Mouse (Mus musculus) forebrain, embryonic 15.5 days (tissue): Measurements from ENCODE around the gene Ctsc. TPM values are rescaled to one million over a fixed set of nuclear protein-coding genes. Genes with fewer than 3 reads are reported as not detected.

Experiments
- ATAC-seq: fragments of 200-750 bp; cut with Nextera tagmentation; replicated peaks from 2 replicates; pipeline ENCODE4 v1.8.0; 2017; ENCODE audit warnings: mild to moderate bottlenecking, moderate TSS enrichment, moderate library complexity
- H3K27ac ChIP-seq: fragments of 300-500 bp; sonication (generic); replicated peaks from 2 replicates; pipeline ENCODE4 v1.5.1; 2015; ENCODE audit warnings: mild to moderate bottlenecking, inconsistent platforms
- H3K27me3 ChIP-seq: fragments of 300-500 bp; sonication (generic); 2 replicates; pipeline ENCODE4 v1.6.1; 2015; ENCODE audit warnings: inconsistent platforms
- H3K36me3 ChIP-seq: fragments of 300-500 bp; sonication (generic); 2 replicates; pipeline ENCODE4 v1.6.1; 2015; ENCODE audit warnings: mild to moderate bottlenecking, inconsistent platforms
- H3K4me1 ChIP-seq: fragments of 300-500 bp; sonication (generic); 2 replicates; pipeline ENCODE4 v1.6.1; 2015; ENCODE audit warnings: inconsistent platforms
- H3K4me2 ChIP-seq: fragments of 300-500 bp; sonication (generic); replicated peaks from 2 replicates; pipeline ENCODE4 v1.6.1; 2015; ENCODE audit warnings: mild to moderate bottlenecking, inconsistent platforms
- H3K4me3 ChIP-seq: fragments of 300-500 bp; sonication (generic); 2 replicates; pipeline ENCODE4 v1.5.1; 2015; ENCODE audit warnings: mild to moderate bottlenecking, inconsistent platforms
- H3K9ac ChIP-seq: fragments of 300-500 bp; sonication (generic); replicated peaks from 2 replicates; pipeline ENCODE4 v1.6.1; 2015; ENCODE audit warnings: mild to moderate bottlenecking, inconsistent platforms
- H3K9me3 ChIP-seq: fragments of 300-500 bp; sonication (generic); 2 replicates; pipeline ENCODE4 v1.6.1; 2016; ENCODE audit warnings: inconsistent platforms
- WGBS: fragments of 180-500 bp; shearing (Covaris S2); methylation state at CpG from one replicate; pipeline ENCODE4 v1.1.7; 2015; ENCODE audit warnings: mixed read lengths; 5-methylcytosine and 5-hydroxymethylcytosine counted together
- polyA plus RNA-seq: library from polyadenylated mRNA; unstranded; fragments of >200 nt; fragmentation: Nextera tagmentation; extraction: Ambion mirVana; gene quantifications from 2 replicates; pipeline ENCODE4 v1.2.1, GENCODE M21; 2015

The Ctsc gene
- polyA plus RNA-seq, 1 experiment from 2014 or later = 10.7 TPM

DNA sequence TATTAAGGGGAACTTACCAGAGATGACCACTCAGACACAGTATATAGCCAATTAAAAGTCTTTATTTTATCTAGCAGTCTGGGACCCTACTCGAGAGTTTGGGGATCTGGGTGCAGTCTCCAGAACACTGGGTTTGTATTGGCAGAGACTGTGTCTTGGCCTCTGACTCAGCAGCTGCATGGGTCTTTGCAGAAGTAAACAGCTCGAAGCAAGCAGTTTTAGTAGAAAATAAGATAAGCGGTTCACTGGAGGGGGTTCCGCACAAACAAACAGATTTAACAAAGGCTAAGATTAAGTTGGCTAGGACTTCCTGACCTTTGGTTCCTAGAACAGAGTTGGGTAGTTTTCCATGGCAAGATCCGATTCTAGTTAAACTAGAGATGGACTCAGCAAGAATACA lies 13.0 kb upstream of the Ctsc start:
- Histone ChIP-seq H3K27me3 (no peaks in the 10 kb centered on the region), H3K4me1 (no peaks in the 10 kb centered on the region), H3K4me3 (no peak overlapping the region), H3K9me3 (no peaks in the 10 kb centered on the region), H3K4me2 (no peak overlapping the region), H3K36me3 (no peaks in the 10 kb centered on the region), H3K27ac (no peak overlapping the region), H3K9ac (no peak overlapping the region)
- no peak for ATAC-seq
- 85% methylated on average over 5 of the region's 5 CpGs for WGBS

DNA sequence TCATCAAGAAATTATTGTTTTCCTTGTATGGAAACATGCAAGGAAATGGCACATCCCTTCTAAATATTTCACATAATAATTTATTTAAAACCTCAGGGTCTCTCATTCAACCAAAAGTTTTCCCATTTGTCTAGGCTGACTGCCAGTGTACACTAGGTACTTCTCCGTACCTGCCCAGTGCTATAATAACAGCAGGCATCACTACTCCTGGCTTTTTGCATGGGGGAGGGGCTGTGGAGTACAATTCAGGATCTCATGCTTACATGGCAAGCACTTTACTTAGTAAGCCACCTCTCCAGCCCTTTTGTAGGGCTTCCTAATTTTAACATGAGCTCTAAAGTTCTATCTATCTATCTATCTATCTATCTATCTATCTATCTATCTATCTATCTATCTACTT lies 8.0 kb upstream of the Ctsc start:
- no peak overlapping the region for H3K27ac ChIP-seq
- 93% methylated on average over 1 of the region's 1 CpGs for WGBS
- H3K36me3 ChIP-seq = no peaks in the 10 kb centered on the region
- no peaks in the 10 kb centered on the region for H3K4me1 ChIP-seq
- H3K9ac ChIP-seq = no peak overlapping the region
- no peaks in the 10 kb centered on the region for H3K9me3 ChIP-seq
- no peak overlapping the region for H3K4me3 ChIP-seq
- H3K27me3 ChIP-seq = no peaks in the 10 kb centered on the region
- no peak overlapping the region for H3K4me2 ChIP-seq
- no peak for ATAC-seq

DNA sequence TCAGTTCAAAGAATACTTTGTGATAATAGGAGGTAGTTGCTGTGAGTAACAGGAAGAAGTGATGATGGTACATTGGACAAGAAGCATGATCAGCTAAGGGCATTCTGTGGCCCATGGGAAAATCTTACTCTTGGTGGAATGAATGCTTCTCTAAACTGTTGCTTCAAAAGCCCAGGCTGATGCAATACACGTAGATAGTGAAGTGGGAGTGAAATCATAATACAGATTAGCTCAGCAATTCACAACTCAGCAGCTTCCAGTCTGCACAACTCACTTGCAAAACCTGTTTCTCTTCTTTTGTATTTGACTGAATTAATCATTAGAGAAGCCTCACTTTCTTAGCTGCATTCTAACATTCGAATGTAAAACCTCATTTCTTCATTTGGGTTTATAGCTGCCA lies 6.4 kb upstream of the Ctsc start:
- ATAC-seq = no peak
- Histone ChIP-seq H3K4me3 (no peak overlapping the region), H3K9ac (no peak overlapping the region), H3K36me3 (no peaks in the 10 kb centered on the region), H3K27ac (no peak overlapping the region), H3K4me2 (no peak overlapping the region), H3K9me3 (no peaks in the 10 kb centered on the region), H3K27me3 (no peaks in the 10 kb centered on the region), H3K4me1 (no peaks in the 10 kb centered on the region)
- 61% methylated on average over 2 of the region's 2 CpGs for WGBS

DNA sequence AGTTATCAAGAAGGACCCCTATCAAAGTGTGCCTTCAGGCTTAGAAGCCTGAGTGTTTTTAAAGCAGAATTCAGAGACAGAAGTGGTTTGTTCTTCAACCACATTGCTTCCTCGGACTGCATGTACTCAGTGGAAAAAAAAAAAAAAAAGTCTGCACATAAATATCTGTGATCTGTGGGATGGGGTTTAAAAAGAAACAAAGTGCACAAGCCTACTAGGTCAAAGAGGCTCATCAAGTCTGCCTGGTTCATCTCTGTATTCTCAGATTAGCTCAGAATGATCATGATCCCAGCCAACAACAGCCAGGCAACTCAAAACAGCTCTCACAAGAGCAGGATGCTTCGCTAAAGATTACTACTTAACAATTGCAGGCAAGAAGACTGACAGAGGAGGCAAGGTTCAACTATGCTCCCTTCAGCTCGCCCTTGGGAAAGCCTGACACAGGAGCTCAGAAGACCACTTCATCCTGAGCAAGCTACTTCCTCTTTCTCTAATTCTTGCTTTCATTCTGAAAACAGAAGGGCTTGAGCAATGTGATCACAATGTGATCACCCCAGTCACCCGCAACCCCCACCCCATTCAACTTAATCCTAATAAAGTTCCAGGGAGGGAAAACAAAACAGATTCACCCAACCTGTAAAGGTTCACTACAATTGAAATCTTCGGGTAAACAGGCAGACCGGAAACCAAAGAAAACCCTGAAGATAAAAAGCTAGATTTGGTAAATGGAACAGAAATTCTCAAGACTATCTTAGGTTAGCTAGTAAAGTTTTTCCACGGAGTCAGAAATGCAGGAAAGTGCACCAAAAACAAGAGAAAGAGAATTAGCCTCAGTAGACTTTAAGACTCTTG lies 745 bp upstream of the Ctsc start:
- Histone ChIP-seq H3K4me2 (peak overlapping the region; percentile 89), H3K9me3 (no peaks in the 10 kb centered on the region), H3K27me3 (no peaks in the 10 kb centered on the region), H3K27ac (no peak overlapping the region), H3K4me1 (peaks cover 8% of the 10 kb centered on the region), H3K4me3 (peak overlapping the region; percentile 47), H3K36me3 (no peaks in the 10 kb centered on the region), H3K9ac (no peak overlapping the region)
- no peak for ATAC-seq
- 32% methylated on average over 7 of the region's 7 CpGs for WGBS

DNA sequence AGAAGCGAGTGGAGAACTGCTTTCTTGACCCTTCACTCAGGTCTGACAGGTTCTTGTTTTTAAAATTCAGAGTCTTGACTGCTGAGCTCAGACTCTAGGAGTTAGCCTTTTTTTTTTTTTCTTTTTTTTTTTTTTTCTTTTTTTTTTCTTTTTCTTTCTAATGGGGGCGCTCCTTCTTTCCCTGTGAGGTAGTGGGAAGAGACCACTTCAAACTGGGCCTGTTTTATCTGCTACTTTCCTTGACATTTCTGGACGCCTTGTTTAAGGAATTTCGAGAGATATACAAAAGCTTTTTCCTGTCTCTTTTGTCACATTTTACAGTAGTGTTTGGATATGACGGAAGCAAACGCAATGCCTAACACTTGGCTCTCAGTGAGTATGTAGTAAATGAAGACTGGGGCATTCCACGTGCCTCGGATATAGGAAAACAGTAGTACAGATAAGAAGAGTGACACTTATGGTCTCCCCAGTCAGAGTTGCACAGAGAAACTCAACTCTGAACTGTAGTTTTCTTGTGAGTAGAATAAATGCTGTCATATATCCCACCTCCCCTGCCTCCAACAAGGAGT lies 827 bp downstream of the Ctsc start:
- Histone ChIP-seq H3K4me1 (peaks cover 8% of the 10 kb centered on the region), H3K4me2 (peak overlapping the region; percentile 89), H3K27me3 (no peaks in the 10 kb centered on the region), H3K27ac (no peak overlapping the region), H3K9me3 (no peaks in the 10 kb centered on the region), H3K4me3 (peak overlapping the region; percentile 47), H3K9ac (no peak overlapping the region), H3K36me3 (no peaks in the 10 kb centered on the region)
- 53% methylated on average over 8 of the region's 8 CpGs for WGBS
- no peak for ATAC-seq

DNA sequence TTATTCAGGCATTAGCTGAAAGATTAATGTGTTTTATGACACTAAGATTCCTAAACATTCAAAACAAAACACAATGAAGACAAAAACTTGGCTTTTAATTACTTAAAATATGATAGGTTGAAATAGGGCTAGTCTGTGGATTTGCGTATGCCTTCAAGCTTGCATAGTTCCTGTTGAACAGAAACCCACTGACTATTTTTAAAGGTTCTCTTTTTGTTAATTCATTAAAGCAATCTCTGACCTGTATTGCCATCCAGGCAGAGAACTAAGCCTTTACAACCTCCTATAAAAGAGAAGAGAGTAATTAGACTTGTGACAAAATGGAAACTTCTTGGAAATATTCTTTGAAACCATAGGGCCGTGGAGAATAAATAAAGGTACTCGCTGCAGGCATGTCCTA lies 7.4 kb downstream of the Ctsc start:
- no peak overlapping the region for H3K4me2 ChIP-seq
- no peak overlapping the region for H3K4me3 ChIP-seq
- H3K9me3 ChIP-seq = no peaks in the 10 kb centered on the region
- H3K27me3 ChIP-seq = no peaks in the 10 kb centered on the region
- H3K4me1 ChIP-seq = no peaks in the 10 kb centered on the region
- WGBS = 69% methylated on average over 3 of the region's 3 CpGs
- H3K27ac ChIP-seq = no peak overlapping the region
- H3K36me3 ChIP-seq = no peaks in the 10 kb centered on the region
- no peak overlapping the region for H3K9ac ChIP-seq
- no peak for ATAC-seq

DNA sequence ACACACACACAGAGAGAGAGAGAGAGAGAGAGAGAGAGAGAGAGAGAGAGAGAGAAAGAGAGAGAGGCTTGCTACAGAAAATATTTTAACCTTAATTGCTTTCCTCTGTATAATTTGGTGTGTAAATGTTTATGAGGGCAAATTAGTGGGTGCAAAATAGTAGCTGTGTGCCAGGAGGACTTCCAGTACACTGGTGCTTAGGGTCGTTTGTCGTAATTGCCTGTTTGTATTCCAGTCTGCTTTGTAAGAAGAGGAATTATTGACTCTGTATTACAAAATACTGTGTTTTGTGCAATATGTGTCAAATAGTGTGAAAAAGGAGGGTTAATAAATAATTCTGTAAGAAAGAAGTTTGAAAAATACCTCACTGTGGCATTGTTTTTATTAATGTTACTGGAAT lies 13.2 kb downstream of the Ctsc start:
- 43% methylated on average over 2 of the region's 2 CpGs for WGBS
- Histone ChIP-seq H3K27ac (no peak overlapping the region), H3K36me3 (no peaks in the 10 kb centered on the region), H3K4me1 (no peaks in the 10 kb centered on the region), H3K4me3 (no peak overlapping the region), H3K27me3 (no peaks in the 10 kb centered on the region), H3K9ac (no peak overlapping the region), H3K9me3 (no peaks in the 10 kb centered on the region), H3K4me2 (no peak overlapping the region)
- ATAC-seq = no peak

DNA sequence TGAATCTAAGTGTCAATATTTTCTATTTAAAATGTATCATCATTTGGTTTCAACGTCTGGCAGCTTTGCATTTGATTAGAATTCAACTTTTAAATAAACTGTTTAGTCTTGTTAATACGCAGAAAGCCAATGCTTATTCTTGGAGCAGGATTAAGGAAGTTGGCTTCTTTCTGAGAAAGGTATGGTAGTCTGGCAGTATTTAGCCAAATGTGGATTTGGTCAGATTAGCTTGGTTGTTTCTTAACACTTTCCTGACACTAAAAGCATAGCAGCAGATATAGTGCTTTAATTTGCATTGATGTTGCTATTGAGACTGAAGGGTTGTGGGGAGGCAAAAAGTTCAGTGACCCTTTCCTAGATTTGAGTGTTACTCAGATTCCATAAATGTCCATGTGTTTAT lies 14.2 kb downstream of the Ctsc start:
- no peaks in the 10 kb centered on the region for H3K4me1 ChIP-seq
- WGBS = 80% methylated on average over 2 of the region's 2 CpGs

DNA sequence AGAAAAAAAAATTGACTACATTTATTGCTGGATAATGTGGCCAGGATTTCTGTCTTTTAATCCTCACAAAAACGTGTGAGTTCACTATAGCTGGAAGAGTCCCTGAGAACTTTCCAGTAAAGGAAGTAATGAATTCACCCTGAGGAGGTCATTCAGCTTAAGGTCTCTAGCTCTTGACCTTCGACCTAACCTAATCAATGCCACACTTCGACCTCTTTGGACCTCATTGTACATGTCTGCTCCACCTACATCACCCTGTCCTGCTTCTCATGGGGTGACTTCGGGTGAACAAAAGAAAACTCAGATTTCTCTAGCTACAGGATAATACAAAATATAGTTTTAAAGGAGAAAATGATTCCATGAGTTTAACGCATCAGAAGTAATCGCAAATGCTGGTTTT lies 16.0 kb downstream of the Ctsc start:
- Histone ChIP-seq H3K27ac (no peak overlapping the region), H3K9ac (no peak overlapping the region), H3K27me3 (no peaks in the 10 kb centered on the region), H3K9me3 (no peaks in the 10 kb centered on the region), H3K36me3 (no peaks in the 10 kb centered on the region), H3K4me2 (no peak overlapping the region), H3K4me1 (no peaks in the 10 kb centered on the region), H3K4me3 (no peak overlapping the region)
- ATAC-seq = no peak
- 69% methylated on average over 6 of the region's 6 CpGs for WGBS

More for the DNA sequence above, 14.2 kb downstream of the Ctsc start:
- Histone ChIP-seq H3K9me3 (no peaks in the 10 kb centered on the region), H3K27ac (no peak overlapping the region), H3K27me3 (no peaks in the 10 kb centered on the region), H3K9ac (no peak overlapping the region), H3K36me3 (no peaks in the 10 kb centered on the region), H3K4me2 (no peak overlapping the region), H3K4me3 (no peak overlapping the region)
- ATAC-seq = no peak

DNA sequence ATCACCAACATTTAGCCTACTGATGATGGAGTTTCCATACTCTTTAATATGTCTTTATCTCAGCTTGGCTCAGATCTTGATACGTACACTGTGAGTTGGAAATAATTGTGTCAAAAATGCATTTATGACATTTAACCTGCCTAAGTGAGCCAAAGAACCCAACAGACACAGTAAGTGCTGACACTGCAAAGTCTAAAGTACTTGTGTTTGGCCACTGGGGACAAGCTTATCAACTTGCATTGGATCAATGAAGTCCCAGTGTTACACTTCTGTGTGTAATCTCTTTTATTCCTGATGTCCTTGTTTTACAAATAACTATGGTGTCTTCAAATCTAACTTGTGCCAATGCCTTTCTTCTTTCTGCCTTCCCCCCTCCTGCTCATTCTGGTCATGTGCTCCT lies 18.1 kb downstream of the Ctsc start:
- H3K4me3 ChIP-seq = no peak overlapping the region
- no peaks in the 10 kb centered on the region for H3K4me1 ChIP-seq
- no peak overlapping the region for H3K27ac ChIP-seq
- no peak for ATAC-seq
- no peak overlapping the region for H3K4me2 ChIP-seq
- no peaks in the 10 kb centered on the region for H3K36me3 ChIP-seq
- H3K9me3 ChIP-seq = no peaks in the 10 kb centered on the region
- 98% methylated on average over 1 of the region's 1 CpGs for WGBS
- H3K9ac ChIP-seq = no peak overlapping the region
- H3K27me3 ChIP-seq = no peaks in the 10 kb centered on the region

DNA sequence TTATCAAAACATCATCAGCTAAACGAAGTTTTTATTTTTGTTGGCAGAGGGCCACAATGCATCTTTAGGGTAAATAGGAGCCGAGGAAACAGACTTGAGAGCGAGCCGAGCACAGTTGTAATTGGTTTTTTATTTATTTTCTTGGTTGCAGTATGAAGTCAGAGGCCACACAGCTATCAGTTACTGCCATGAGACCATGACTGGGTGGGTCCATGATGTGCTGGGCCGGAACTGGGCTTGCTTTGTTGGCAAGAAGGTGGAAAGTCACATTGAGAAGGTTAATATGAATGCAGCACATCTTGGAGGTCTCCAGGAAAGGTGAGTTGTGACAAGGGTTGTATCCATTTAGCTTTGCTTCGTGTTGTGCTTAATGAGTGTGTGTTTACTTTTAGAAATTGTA lies 19.0 kb downstream of the Ctsc start:
- Histone ChIP-seq H3K9ac (no peak overlapping the region), H3K27me3 (no peaks in the 10 kb centered on the region), H3K4me2 (no peak overlapping the region), H3K4me1 (no peaks in the 10 kb centered on the region), H3K27ac (no peak overlapping the region), H3K4me3 (no peak overlapping the region), H3K9me3 (no peaks in the 10 kb centered on the region), H3K36me3 (no peaks in the 10 kb centered on the region)
- no peak for ATAC-seq
- WGBS = 44% methylated on average over 6 of the region's 6 CpGs

DNA sequence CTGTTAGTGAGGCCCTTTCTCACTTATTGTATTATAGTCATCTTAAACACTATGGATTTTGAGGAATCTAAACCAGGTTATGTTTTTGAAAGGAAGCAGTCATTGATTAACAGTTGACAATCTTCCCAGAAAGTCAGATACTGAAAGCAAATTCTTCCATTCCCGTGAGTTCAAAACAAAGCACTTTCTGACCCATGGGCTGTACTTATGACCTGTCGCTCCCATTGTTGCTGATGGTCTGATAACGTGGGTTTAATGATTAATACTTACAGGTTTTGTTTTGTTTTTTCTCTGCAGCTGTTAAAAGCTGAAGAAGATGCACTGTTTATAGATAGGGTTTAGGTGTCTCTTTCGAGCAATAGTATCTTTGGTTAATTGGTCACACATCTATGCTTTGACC lies 27.9 kb downstream of the Ctsc start:
- Histone ChIP-seq H3K27me3 (no peaks in the 10 kb centered on the region), H3K27ac (no peak overlapping the region), H3K4me2 (no peak overlapping the region), H3K36me3 (no peaks in the 10 kb centered on the region), H3K9ac (no peak overlapping the region), H3K4me3 (no peak overlapping the region), H3K9me3 (no peaks in the 10 kb centered on the region), H3K4me1 (no peaks in the 10 kb centered on the region)
- no peak for ATAC-seq
- 87% methylated on average over 4 of the region's 4 CpGs for WGBS

DNA sequence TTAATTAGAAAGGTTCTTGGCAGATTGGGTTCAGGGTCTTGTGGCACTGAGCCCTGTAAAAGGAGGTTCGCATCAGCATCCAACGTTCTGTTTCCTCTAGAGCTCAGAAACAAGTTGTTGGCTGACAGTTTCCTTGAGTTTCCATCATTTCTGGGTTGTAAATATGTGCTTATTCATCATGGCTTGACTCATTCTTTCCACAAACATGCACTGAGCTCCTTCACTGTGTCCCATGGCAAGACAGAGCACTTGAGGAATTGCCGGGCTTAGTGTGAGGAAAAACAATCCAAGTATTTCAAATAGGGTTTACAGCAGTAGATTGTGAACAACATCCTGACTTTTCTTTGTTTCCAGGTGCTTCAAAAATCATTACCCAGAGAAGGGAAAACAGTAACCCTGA lies 28.8 kb downstream of the Ctsc start:
- Histone ChIP-seq H3K4me1 (no peaks in the 10 kb centered on the region), H3K36me3 (no peaks in the 10 kb centered on the region), H3K9me3 (no peaks in the 10 kb centered on the region), H3K9ac (no peak overlapping the region), H3K4me3 (no peak overlapping the region), H3K4me2 (no peak overlapping the region), H3K27me3 (no peaks in the 10 kb centered on the region), H3K27ac (no peak overlapping the region)
- 76% methylated on average over 3 of the region's 3 CpGs for WGBS
- no peak for ATAC-seq
